Mouse (Mus musculus) CH12.LX (cell line): ENCODE measurements around the gene Polr1c. TPM values are rescaled to one million over a fixed set of nuclear protein-coding genes. Genes with fewer than 3 reads are reported as not detected.

Experiments used
- DNase-seq: peaks from one replicate; pipeline ENCODE4 v3.0.0-alpha.2; 2013; ENCODE audit errors: extremely low read depth
- H3K27ac ChIP-seq: 2 replicates; pipeline ENCODE4 v1.5.1; 2012; ENCODE audit warnings: low read depth, mild to moderate bottlenecking, control low read depth, moderate library complexity; ENCODE audit not compliant: insufficient read depth
- H3K27me3 ChIP-seq: replicated peaks from 2 replicates; pipeline ENCODE3; 2012; ENCODE audit warnings: inconsistent platforms
- H3K36me3 ChIP-seq, 2 experiments: replicated peaks in 1 of 2; 2 replicates each; pipeline versions ENCODE3 to v1.6.1; 2012; ENCODE audit warnings: inconsistent platforms in 1 of 2, low read length in 1 of 2, mild to moderate bottlenecking in 1 of 2, mixed read lengths in 1 of 2, moderate library complexity in 1 of 2; ENCODE audit not compliant: control insufficient read depth in 1 of 2, insufficient read depth in 1 of 2
- H3K4me1 ChIP-seq, 2 experiments: 2 replicates each; pipeline ENCODE4 v1.6.1; 2012; ENCODE audit warnings: inconsistent platforms in 1 of 2, moderate library complexity in 1 of 2; ENCODE audit not compliant: insufficient read depth in 2 of 2, control insufficient read depth in 1 of 2
- H3K4me2 ChIP-seq: 2 replicates; pipeline ENCODE4 v1.6.1; 2012; ENCODE audit warnings: low read depth, mild to moderate bottlenecking, control low read depth; ENCODE audit not compliant: poor library complexity, insufficient read depth, severe bottlenecking
- H3K4me3 ChIP-seq, 3 experiments: fragments of 150-350 bp in 1 of 3; sonication (generic) in 1 of 3; replicated peaks in 1 of 3; 2 replicates each; pipeline versions ENCODE3 to v1.5.1; 2011 to 2012; ENCODE audit warnings: low read depth in 2 of 3, low read length in 2 of 3, mild to moderate bottlenecking in 2 of 3, moderate library complexity in 2 of 3, control low read depth in 1 of 3, improper control_type of control experiment in 1 of 3, inconsistent platforms in 1 of 3, mixed read lengths in 1 of 3; ENCODE audit not compliant: poor library complexity in 1 of 3
- H3K79me2 ChIP-seq: replicated peaks from 2 replicates; pipeline ENCODE4 v1.6.1; 2012; ENCODE audit warnings: mild to moderate bottlenecking, moderate library complexity; ENCODE audit not compliant: control insufficient read depth, poor library complexity, insufficient read depth, severe bottlenecking; ENCODE audit errors: extremely low read depth
- H3K9ac ChIP-seq: 2 replicates; pipeline ENCODE4 v1.6.1; 2012; ENCODE audit warnings: low read depth, mild to moderate bottlenecking, control low read depth, moderate library complexity; ENCODE audit not compliant: insufficient read depth
- H3K9me3 ChIP-seq: replicated peaks from 2 replicates; pipeline ENCODE3; 2012; ENCODE audit warnings: low read length, inconsistent platforms, mixed read lengths
- CHD1 ChIP-seq: IDR thresholded peaks from 2 replicates; pipeline ENCODE4 v1.6.1; 2012; ENCODE audit warnings: low read depth, low read length, improper control_type of control experiment, inconsistent platforms
- CHD2 ChIP-seq: IDR thresholded peaks from 2 replicates; pipeline ENCODE4 v1.6.1; 2011; ENCODE audit warnings: low read length, improper control_type of control experiment
- CTCF ChIP-seq, 2 experiments: IDR thresholded peaks in 1 of 2; conservative IDR thresholded peaks in 1 of 2; 2 replicates each; pipeline ENCODE4 v1.5.1; 2011 to 2012; ENCODE audit warnings: low read depth in 2 of 2, low read length in 2 of 2, improper control_type of control experiment in 1 of 2, inconsistent platforms in 1 of 2, mild to moderate bottlenecking in 1 of 2, moderate library complexity in 1 of 2
- E2F4 ChIP-seq: IDR thresholded peaks from 2 replicates; pipeline ENCODE4 v1.6.1; 2011; ENCODE audit warnings: low read depth, low read length, improper control_type of control experiment; ENCODE audit not compliant: insufficient replicate concordance
- EP300 ChIP-seq: IDR thresholded peaks from 2 replicates; pipeline ENCODE4 v1.6.1; 2011; ENCODE audit warnings: low read length, improper control_type of control experiment
- GABPA ChIP-seq: IDR thresholded peaks from 2 replicates; pipeline ENCODE4 v1.6.1; 2012; ENCODE audit warnings: low read depth, low read length, improper control_type of control experiment, inconsistent platforms; ENCODE audit not compliant: insufficient replicate concordance
- HCFC1 ChIP-seq: IDR thresholded peaks from 2 replicates; pipeline ENCODE4 v1.6.1; 2012; ENCODE audit warnings: low read depth, mild to moderate bottlenecking, inconsistent platforms, low read length, improper control_type of control experiment
- JUND ChIP-seq: conservative IDR thresholded peaks from 2 replicates; pipeline ENCODE4 v1.6.1; 2011; ENCODE audit warnings: low read depth, low read length, improper control_type of control experiment
- KAT2A ChIP-seq: IDR thresholded peaks from 2 replicates; pipeline ENCODE4 v1.6.1; 2012; ENCODE audit warnings: low read length, improper control_type of control experiment, inconsistent platforms; ENCODE audit not compliant: insufficient replicate concordance
- MAFK ChIP-seq: IDR thresholded peaks from 2 replicates; pipeline ENCODE4 v1.6.1; 2011; ENCODE audit warnings: low read length, improper control_type of control experiment; ENCODE audit not compliant: insufficient replicate concordance
- MAZ ChIP-seq: IDR thresholded peaks from 2 replicates; pipeline ENCODE4 v1.6.1; 2012; ENCODE audit warnings: low read depth, mild to moderate bottlenecking, inconsistent platforms, low read length, improper control_type of control experiment, moderate library complexity
- MEF2A ChIP-seq: IDR thresholded peaks from 2 replicates; pipeline ENCODE4 v1.6.1; 2014; ENCODE audit warnings: low read depth, mild to moderate bottlenecking, inconsistent platforms, low read length, improper control_type of control experiment, borderline replicate concordance
- MYC ChIP-seq: IDR thresholded peaks from 2 replicates; pipeline ENCODE4 v1.6.1; 2011; ENCODE audit warnings: low read depth, mild to moderate bottlenecking, improper control_type of control experiment, low read length
- POLR2A ChIP-seq: IDR thresholded peaks from 2 replicates; pipeline ENCODE4 v1.6.1; 2011; ENCODE audit warnings: low read depth, mild to moderate bottlenecking, improper control_type of control experiment, low read length
- POLR2AphosphoS2 ChIP-seq: IDR thresholded peaks from 2 replicates; pipeline ENCODE4 v1.6.1; 2011; ENCODE audit warnings: low read depth, low read length, improper control_type of control experiment
- TBP ChIP-seq: conservative IDR thresholded peaks from 2 replicates; pipeline ENCODE4 v1.6.1; 2011; ENCODE audit warnings: low read depth, low read length, improper control_type of control experiment
- TCF12 ChIP-seq: IDR thresholded peaks from 2 replicates; pipeline ENCODE4 v1.6.1; 2014; ENCODE audit warnings: low read depth, mild to moderate bottlenecking, inconsistent platforms, low read length, improper control_type of control experiment
- ZKSCAN1 ChIP-seq: IDR thresholded peaks from 2 replicates; pipeline ENCODE4 v1.6.1; 2012; ENCODE audit warnings: low read depth, inconsistent platforms, low read length, improper control_type of control experiment, borderline replicate concordance
- ZMIZ1 ChIP-seq: IDR thresholded peaks from 2 replicates; pipeline ENCODE4 v1.6.1; 2012; ENCODE audit warnings: low read depth, mild to moderate bottlenecking, inconsistent platforms, low read length, improper control_type of control experiment
- ZNF384 ChIP-seq: IDR thresholded peaks from 2 replicates; pipeline ENCODE4 v1.6.1; 2012; ENCODE audit warnings: low read depth, low read length, improper control_type of control experiment, inconsistent platforms
- dilution Hi-C: fragments of 300-500 bp; cut with MboI; formaldehyde crosslinking; loops from 2 replicates; pipeline ENCODE4 v1.14.3; 2020; ENCODE audit warnings: low sequenced_read_pairs; ENCODE audit not compliant: extremely low pct_unique_long_range_greater_than_20kb, extremely low pct_ligation_motif_present
- in situ Hi-C: fragments of 300-500 bp; cut with MboI; formaldehyde crosslinking; loops from 3 replicates; pipeline ENCODE4 v1.14.3; 2019; ENCODE audit warnings: low sequenced_read_pairs, low pct_ligation_motif_present, low pct_unique_long_range_greater_than_20kb, mixed read lengths
- polyA plus RNA-seq: library from polyadenylated mRNA; unstranded; fragments of >175 nt; gene quantifications from 2 replicates; pipeline ENCODE4 v1.2.1, GENCODE M21; 2012; ENCODE audit warnings: low read depth; ENCODE audit not compliant: insufficient read length
- total RNA-seq, 2 experiments: library from RNA; depleted of rRNA; stranded (reverse); fragments of 300-350 nt in 1 of 2; fragments of >200 nt in 1 of 2; gene quantifications; 2 replicates each; pipeline ENCODE4 v1.2.3; 2012 to 2014

Polr1c gene
- total and polyA plus RNA-seq, 3 experiments, result 356 to 433 (median 367) TPM

- Histone ChIP-seq H3K9me3 (no peaks in the 10 kb centered on the region), H3K36me3 (peaks cover 63 to 98% of the 10 kb centered on the region in 2 experiments)
These were observed 19.7 kb upstream of the Polr1c start for GRCm38 (mm10) chr17:46267511-46267910.

DNA sequence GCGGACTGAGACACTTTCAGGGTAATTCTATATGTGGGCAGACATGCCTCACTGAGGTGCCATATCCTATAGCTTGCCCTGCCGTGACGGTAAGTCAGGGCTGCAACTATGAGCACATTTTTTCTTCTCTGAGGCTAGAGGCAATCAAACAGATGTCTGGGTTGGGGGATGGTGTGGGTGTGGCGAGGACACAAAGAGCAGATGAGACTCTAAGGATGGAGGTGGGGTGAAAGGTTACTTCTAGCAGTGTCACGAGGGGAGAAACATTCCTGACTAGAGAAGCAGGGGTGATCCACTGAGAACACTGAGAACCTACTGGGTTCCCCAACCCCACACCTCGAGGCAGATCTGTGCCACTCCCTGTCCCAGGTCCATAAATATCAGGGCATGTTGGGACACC lies 19.1 kb upstream of the Polr1c start:
- Histone ChIP-seq H3K27ac (no peak overlapping the region), H3K9me3 (no peaks in the 10 kb centered on the region)
- TF ChIP-seq EP300 (no peak), ZNF384 (no peak), ZKSCAN1 (no peak), JUND (no peak), CTCF (conservative IDR thresholded peaks at IDR 0.05 in 1 of 2, IDR thresholded peaks at IDR 0.05 in 1 of 2; ENCODE audit: low read depth in 2 of 2, low read length in 2 of 2) (no peak), GABPA (no peak), TCF12 (no peak), MYC (no peak), HCFC1 (no peak), POLR2AphosphoS2 (no peak), MEF2A (no peak), POLR2A (no peak), CHD1 (no peak), E2F4 (no peak), KAT2A (no peak), ZMIZ1 (no peak), MAFK (no peak)
- TF ChIP-seq, all 38 proteins: peak for 0
- Histone ChIP-seq H3K4me1 (peaks cover 0 to 2% of the 10 kb centered on the region in 2 experiments; a peak in 1 of 4 replicates), H3K4me3 (no peak overlapping the region), H3K27me3 (no peaks in the 10 kb centered on the region), H3K79me2 (no peaks in the 10 kb centered on the region), H3K36me3 (peaks cover 68 to 99% of the 10 kb centered on the region in 2 experiments), H3K4me2 (no peak overlapping the region), H3K9ac (no peak overlapping the region)
- DNase-seq, result no peak
- dilution Hi-C loops, result no loop called here
- in situ Hi-C loops, result loop anchor here (5.0 kb wide), 1 partner anchor 120 kb away; no protein-coding TSS in a partner anchor

More at GRCm38 (mm10) chr17:46267511-46267910, 19.7 kb upstream of the Polr1c start:
- H3K4me1 ChIP-seq, result peaks cover 0 to 2% of the 10 kb centered on the region in 2 experiments; a peak in 1 of 4 replicates
- no peak for TF ChIP-seq MAZ
- no peak for TF ChIP-seq MEF2A
- no peak for TF ChIP-seq EP300
- TF ChIP-seq ZNF384, result no peak
- no peak for TF ChIP-seq TBP
- no peak for TF ChIP-seq CHD2
- TF ChIP-seq, all 38 proteins: peak for 0
- in situ Hi-C loops, result loop anchor here (5.0 kb wide), 1 partner anchor 120 kb away; no protein-coding TSS in a partner anchor
- H3K4me3 ChIP-seq, result no peak overlapping the region
- H3K79me2 ChIP-seq, result no peaks in the 10 kb centered on the region
- H3K27ac ChIP-seq, result no peak overlapping the region
- dilution Hi-C loops, result no loop called here
- no peak for DNase-seq
- no peak overlapping the region for H3K4me2 ChIP-seq
- H3K9ac ChIP-seq, result no peak overlapping the region
- no peaks in the 10 kb centered on the region for H3K27me3 ChIP-seq
